Mouse (Mus musculus) hindbrain, embryonic 10.5 days (tissue): ENCODE measurements around the gene Pbld2. TPM values are rescaled to one million over a fixed set of nuclear protein-coding genes. Genes with fewer than 3 reads are reported as not detected.
A peak's percentile ranks its signal among the peaks of the same experiment; 100 is the strongest.

Source experiments
- DNase-seq: peaks from one replicate; pipeline ENCODE4 v3.0.0-alpha.2; 2017; ENCODE audit warnings: low spot score
- H3K27ac ChIP-seq: fragments of 300-500 bp; sonication (generic); 2 replicates; pipeline ENCODE4 v1.5.1; 2016; ENCODE audit warnings: mild to moderate bottlenecking, moderate library complexity
- H3K27me3 ChIP-seq: fragments of 300-500 bp; sonication (generic); 2 replicates; pipeline ENCODE4 v1.6.1; 2016; ENCODE audit warnings: mild to moderate bottlenecking; ENCODE audit not compliant: poor library complexity, insufficient read depth, severe bottlenecking
- H3K36me3 ChIP-seq: fragments of 300-500 bp; sonication (generic); 2 replicates; pipeline ENCODE4 v1.6.1; 2016; ENCODE audit warnings: mild to moderate bottlenecking, moderate library complexity
- H3K4me1 ChIP-seq: fragments of 300-500 bp; sonication (generic); replicated peaks from 2 replicates; pipeline ENCODE4 v1.6.1; 2016; ENCODE audit warnings: mild to moderate bottlenecking
- H3K4me3 ChIP-seq: fragments of 300-500 bp; sonication (generic); 2 replicates; pipeline ENCODE4 v1.5.1; 2016; ENCODE audit warnings: mild to moderate bottlenecking, moderate library complexity
- H3K9me3 ChIP-seq: fragments of 300-500 bp; sonication (generic); 2 replicates; pipeline ENCODE4 v1.6.1; 2016; ENCODE audit warnings: mild to moderate bottlenecking, moderate library complexity
- WGBS: fragments of 180-500 bp; shearing (Covaris S2); methylation state at CpG from one replicate; pipeline ENCODE4 v1.1.7; 2016; 5-methylcytosine and 5-hydroxymethylcytosine counted together
- polyA plus RNA-seq: library from polyadenylated mRNA; unstranded; fragments of >200 nt; fragmentation: Nextera tagmentation; extraction: Ambion mirVana; gene quantifications from 2 replicates; pipeline ENCODE4 v1.2.1, GENCODE M21; 2016

Gene Pbld2
- polyA plus RNA-seq, 1 experiment from 2014 or later = 0.52 TPM

- 88% methylated on average over 4 of the region's 4 CpGs for WGBS
- Histone ChIP-seq H3K9me3 (no peaks in the 10 kb centered on the region), H3K27ac (no peak overlapping the region), H3K36me3 (peaks cover 98% of the 10 kb centered on the region), H3K4me1 (no peaks in the 10 kb centered on the region), H3K27me3 (no peaks in the 10 kb centered on the region), H3K4me3 (no peak overlapping the region)
- DNase-seq = no peak
These were observed 13.8 kb upstream of the Pbld2 start for GRCm38 (mm10) chr10:63010268-63010667.

GRCm38 (mm10) chr10:63011556-63011955 lies 12.6 kb upstream of the Pbld2 start:
- Histone ChIP-seq H3K36me3 (peaks cover 98% of the 10 kb centered on the region), H3K9me3 (no peaks in the 10 kb centered on the region), H3K27ac (no peak overlapping the region), H3K27me3 (no peaks in the 10 kb centered on the region), H3K4me1 (no peaks in the 10 kb centered on the region), H3K4me3 (no peak overlapping the region)
- WGBS = 89% methylated on average over 6 of the region's 6 CpGs
- no peak for DNase-seq

- DNase-seq = no peak
- no peak overlapping the region for H3K4me3 ChIP-seq
- no peak overlapping the region for H3K27ac ChIP-seq
- WGBS = 90% methylated on average over 3 of the region's 3 CpGs
- no peaks in the 10 kb centered on the region for H3K4me1 ChIP-seq
- peaks cover 98% of the 10 kb centered on the region for H3K36me3 ChIP-seq
- H3K27me3 ChIP-seq = no peaks in the 10 kb centered on the region
- no peaks in the 10 kb centered on the region for H3K9me3 ChIP-seq
These were observed 10.6 kb upstream of the Pbld2 start for GRCm38 (mm10) chr10:63013476-63013875.

GRCm38 (mm10) chr10:63014168-63014567 lies 9.9 kb upstream of the Pbld2 start:
- DNase-seq = no peak
- no peaks in the 10 kb centered on the region for H3K9me3 ChIP-seq
- H3K4me1 ChIP-seq = peaks cover under 1% of the 10 kb centered on the region; the same call in 1 of the 2 replicates
- no peaks in the 10 kb centered on the region for H3K27me3 ChIP-seq
- peaks cover 95% of the 10 kb centered on the region for H3K36me3 ChIP-seq
- no peak overlapping the region for H3K27ac ChIP-seq
- H3K4me3 ChIP-seq = no peak overlapping the region
- WGBS = 92% methylated on average over 9 of the region's 9 CpGs

- H3K36me3 ChIP-seq = peaks cover 45% of the 10 kb centered on the region
- no peaks in the 10 kb centered on the region for H3K27me3 ChIP-seq
- H3K4me1 ChIP-seq = peaks cover 26% of the 10 kb centered on the region
- no peak overlapping the region for H3K4me3 ChIP-seq
- DNase-seq = no peak
- H3K9me3 ChIP-seq = no peaks in the 10 kb centered on the region
- WGBS = 94% methylated on average over 6 of the region's 6 CpGs
- no peak overlapping the region for H3K27ac ChIP-seq
These were observed 4.8 kb upstream of the Pbld2 start for GRCm38 (mm10) chr10:63019304-63019703.

GRCm38 (mm10) chr10:63021702-63022101 lies 2.4 kb upstream of the Pbld2 start:
- H3K27ac ChIP-seq = peak overlapping the region; percentile 100
- no peak for DNase-seq
- WGBS = 65% methylated on average over 4 of the region's 4 CpGs
- H3K4me3 ChIP-seq = peak overlapping the region; percentile 95
- H3K27me3 ChIP-seq = no peaks in the 10 kb centered on the region
- peaks cover 48% of the 10 kb centered on the region for H3K4me1 ChIP-seq
- peaks cover 21% of the 10 kb centered on the region for H3K36me3 ChIP-seq
- no peaks in the 10 kb centered on the region for H3K9me3 ChIP-seq

- H3K27me3 ChIP-seq = no peaks in the 10 kb centered on the region
- DNase-seq = no peak
- H3K4me1 ChIP-seq = peaks cover 56% of the 10 kb centered on the region
- H3K4me3 ChIP-seq = peak overlapping the region; percentile 95
- peak overlapping the region; percentile 100 for H3K27ac ChIP-seq
- H3K36me3 ChIP-seq = peaks cover 12% of the 10 kb centered on the region
- H3K9me3 ChIP-seq = no peaks in the 10 kb centered on the region
- under 1% methylated on average over 27 of the region's 27 CpGs for WGBS
These were observed 1.5 kb upstream of the Pbld2 start for GRCm38 (mm10) chr10:63022541-63023120.

GRCm38 (mm10) chr10:63023121-63023748 lies 880 bp upstream of the Pbld2 start:
- peaks cover 6% of the 10 kb centered on the region for H3K36me3 ChIP-seq
- under 1% methylated on average over 68 of the region's 68 CpGs for WGBS
- peak; percentile 74 for DNase-seq
- H3K9me3 ChIP-seq = no peaks in the 10 kb centered on the region
- H3K4me1 ChIP-seq = peaks cover 61% of the 10 kb centered on the region
- H3K27ac ChIP-seq = peak overlapping the region; percentile 100
- H3K4me3 ChIP-seq = peak overlapping the region; percentile 95
- no peaks in the 10 kb centered on the region for H3K27me3 ChIP-seq

- no peaks in the 10 kb centered on the region for H3K9me3 ChIP-seq
- H3K27ac ChIP-seq = peak overlapping the region; percentile 100
- H3K4me3 ChIP-seq = peak overlapping the region; percentile 95
- under 1% methylated on average over 8 of the region's 8 CpGs for WGBS
- DNase-seq = peak; percentile 74
- H3K27me3 ChIP-seq = no peaks in the 10 kb centered on the region
- H3K36me3 ChIP-seq = no peaks in the 10 kb centered on the region
- peaks cover 68% of the 10 kb centered on the region for H3K4me1 ChIP-seq
These were observed 430 bp downstream of the Pbld2 start for GRCm38 (mm10) chr10:63024580-63024910.

GRCm38 (mm10) chr10:63025016-63025415 lies 901 bp downstream of the Pbld2 start:
- 37% methylated on average over 2 of the region's 2 CpGs for WGBS
- Histone ChIP-seq H3K36me3 (no peaks in the 10 kb centered on the region), H3K9me3 (no peaks in the 10 kb centered on the region), H3K4me3 (peak overlapping the region; percentile 95), H3K4me1 (peaks cover 67% of the 10 kb centered on the region), H3K27ac (peak overlapping the region; percentile 100), H3K27me3 (no peaks in the 10 kb centered on the region)
- peak; percentile 13 for DNase-seq

GRCm38 (mm10) chr10:63025491-63026011 lies 1.4 kb downstream of the Pbld2 start:
- DNase-seq = peak; percentile 29
- Histone ChIP-seq H3K27ac (peak overlapping the region; percentile 100), H3K4me1 (peaks cover 62% of the 10 kb centered on the region), H3K9me3 (no peaks in the 10 kb centered on the region), H3K36me3 (no peaks in the 10 kb centered on the region), H3K4me3 (peak overlapping the region; percentile 95), H3K27me3 (no peaks in the 10 kb centered on the region)
- WGBS = 27% methylated on average over 6 of the region's 6 CpGs

- peak overlapping the region; percentile 100 for H3K27ac ChIP-seq
- no peaks in the 10 kb centered on the region for H3K36me3 ChIP-seq
- 12% methylated on average over 8 of the region's 8 CpGs for WGBS
- H3K9me3 ChIP-seq = no peaks in the 10 kb centered on the region
- peak overlapping the region; percentile 95 for H3K4me3 ChIP-seq
- peaks cover 54% of the 10 kb centered on the region for H3K4me1 ChIP-seq
- H3K27me3 ChIP-seq = no peaks in the 10 kb centered on the region
- DNase-seq = peak; percentile 64
These were observed 2.2 kb downstream of the Pbld2 start for GRCm38 (mm10) chr10:63026156-63026794.

GRCm38 (mm10) chr10:63026795-63027160 lies 2.7 kb downstream of the Pbld2 start:
- WGBS = 49% methylated on average over 6 of the region's 6 CpGs
- H3K9me3 ChIP-seq = no peaks in the 10 kb centered on the region
- H3K27me3 ChIP-seq = no peaks in the 10 kb centered on the region
- H3K36me3 ChIP-seq = no peaks in the 10 kb centered on the region
- H3K4me3 ChIP-seq = peak overlapping the region; percentile 95
- H3K27ac ChIP-seq = peak overlapping the region; percentile 100
- H3K4me1 ChIP-seq = peaks cover 49% of the 10 kb centered on the region
- DNase-seq = no peak
